Mouse (Mus musculus): ENCODE data around the gene Bean1. TPM values are rescaled to one million over a fixed set of nuclear protein-coding genes. Genes with fewer than 3 reads are reported as not detected.

Gene Bean1
- not detected for total RNA-seq (2023)

GRCm38 (mm10) chr8:104170118-104171049 lies at the start of gene Bean1:
Gene Bean1, plus strand, starts transcription at chr8:104170442.

DNA sequence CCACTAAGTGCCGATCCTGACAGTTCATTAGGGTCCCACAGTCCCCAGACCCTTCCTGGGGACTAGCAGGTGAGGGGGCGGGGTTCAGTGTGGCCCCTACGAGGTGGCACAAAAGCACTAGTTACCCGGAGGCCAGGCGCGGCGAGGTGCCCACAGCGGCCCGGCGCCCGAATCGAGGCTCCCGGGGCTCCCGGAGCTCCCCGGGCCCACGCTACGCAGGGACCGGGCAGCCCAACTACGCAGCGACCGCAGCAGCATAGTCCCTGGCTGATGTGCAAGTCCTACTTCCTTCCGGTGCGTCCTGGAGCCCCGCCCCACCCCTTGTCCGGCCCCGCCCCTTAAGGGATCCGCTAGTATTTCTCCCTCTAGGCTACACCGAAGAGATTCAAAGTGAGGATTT lies 78.0 kb downstream of the Bean1 start, which contains the start of gene Tk2:
TSS of gene Tk2 (minus strand) at position 283 of the 400 bp plus-strand sequence.

DNA sequence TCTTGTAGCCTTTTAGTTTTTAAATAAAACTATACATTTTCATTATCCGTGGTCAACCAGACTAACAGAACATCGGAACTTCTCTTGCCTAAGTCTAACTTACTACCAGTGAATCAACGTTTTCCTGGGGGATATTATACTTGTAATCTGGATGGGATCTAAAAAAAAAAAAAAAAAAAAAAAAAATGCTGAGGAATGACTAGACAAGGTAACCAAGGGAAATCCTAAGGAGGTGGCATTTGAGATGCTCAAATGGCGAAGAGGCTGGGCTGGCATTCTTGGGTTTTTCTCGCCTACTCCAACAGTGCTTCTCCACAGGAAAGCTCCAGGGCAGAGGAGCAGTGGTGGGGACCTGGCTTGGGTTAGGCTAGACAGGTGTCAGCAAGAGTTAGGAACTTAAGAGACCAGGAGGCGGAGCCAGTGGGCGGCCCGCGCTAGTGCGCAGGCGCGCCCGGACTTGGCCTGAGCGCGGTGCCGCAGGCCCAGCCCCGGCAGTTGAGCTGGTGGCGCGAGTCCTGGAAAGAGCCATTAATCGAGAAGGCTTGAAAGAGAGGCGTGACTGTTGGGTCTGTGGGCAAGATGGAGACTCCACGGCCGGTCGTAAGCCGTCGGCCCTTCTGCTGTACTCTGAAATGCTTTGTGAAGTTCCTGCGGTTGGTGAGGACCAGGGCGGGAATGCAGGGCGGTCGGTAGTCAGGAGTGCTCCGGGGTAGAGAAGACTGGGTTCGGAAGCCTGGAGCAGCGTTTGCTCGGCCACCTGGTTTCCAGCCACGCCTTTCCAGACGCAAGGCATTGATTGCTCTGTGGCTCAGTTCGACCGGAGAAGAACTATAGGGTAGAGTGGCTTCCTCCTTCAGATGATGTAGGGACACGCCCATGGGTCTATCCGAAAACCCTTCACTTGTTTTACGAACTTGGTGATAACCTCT lies 80.5 kb downstream of the Bean1 start, which contains the start of gene Cklf:
TSS of gene Cklf (plus strand) at position 423 of the 929 bp plus-strand sequence.

Other genes starting within 250 kb of the Bean1 start
- 1 to 10 TPM in 1 of 2 experiments, under 1 TPM in 1; 0.42 to 1.0 TPM for gene Cdh5, start 68.8 kb upstream of the Bean1 start, total RNA-seq (2023)
- gene Tk2, start 78.1 kb downstream of the Bean1 start, total RNA-seq (2023): 10 to 100 TPM; 53.9 to 56.1 TPM
- gene Cklf, start 80.4 kb downstream of the Bean1 start, total RNA-seq (2023): 100 to 1,000 TPM in 1 of 2 experiments, 10 to 100 TPM in 1; 99.2 to 105 TPM
- gene Cmtm2a, start 122.7 kb downstream of the Bean1 start, total RNA-seq (2023): not detected
- gene Gm45711, start 139.6 kb downstream of the Bean1 start, total RNA-seq (2023): not detected
- gene Cmtm1, start 139.7 kb downstream of the Bean1 start, total RNA-seq (2023): not detected
- not detected for gene Gm11020, start 151.1 kb downstream of the Bean1 start, total RNA-seq (2023)
- gene Cmtm2b, start 151.8 kb downstream of the Bean1 start, total RNA-seq (2023): not detected
- 10 to 100 TPM; 29.6 to 41.0 TPM for gene Cmtm3, start 169.0 kb downstream of the Bean1 start, total RNA-seq (2023)
- gene Cmtm4, start 225.4 kb downstream of the Bean1 start, total RNA-seq (2023): under 1 TPM; 0.49 to 0.86 TPM

Data from neutrophil, adult 59 days (primary cell).